Mouse (Mus musculus) intestine, embryonic 14.5 days (tissue): ENCODE measurements at regions not wholly inside any gene's neighbourhood (a gene's known extent, or its start where the extent isn't known, plus 50 kb on each side); places are given as distances from the start of the nearest gene placed in this dataset.

Experiments
- ATAC-seq: fragments of 200-750 bp; cut with Nextera tagmentation; replicated peaks from 2 replicates; pipeline ENCODE4 v1.8.0; 2017; ENCODE audit warnings: low read depth, moderate number of reproducible peaks, moderate TSS enrichment, moderate library complexity; ENCODE audit not compliant: low FRiP score, low TSS enrichment
- DNase-seq: peaks from one replicate; pipeline ENCODE4 v3.0.0-alpha.2; 2018; ENCODE audit warnings: low spot score
- H3K27ac ChIP-seq: fragments of 300-500 bp; sonication (generic); 2 replicates; pipeline ENCODE4 v1.5.1; 2014; ENCODE audit warnings: low read depth, mild to moderate bottlenecking, control low read depth
- H3K27me3 ChIP-seq: fragments of 300-500 bp; sonication (generic); replicated peaks from 2 replicates; pipeline ENCODE4 v1.6.1; 2014; ENCODE audit warnings: low read length, control low read depth; ENCODE audit not compliant: control insufficient read depth, insufficient read depth
- H3K36me3 ChIP-seq: fragments of 300-500 bp; sonication (generic); 2 replicates; pipeline ENCODE4 v1.6.1; 2014; ENCODE audit warnings: low read length, control low read depth; ENCODE audit not compliant: control insufficient read depth, insufficient read depth
- H3K4me1 ChIP-seq: fragments of 300-500 bp; sonication (generic); replicated peaks from 2 replicates; pipeline ENCODE4 v1.6.1; 2014; ENCODE audit warnings: low read length, control low read depth, mixed read lengths; ENCODE audit not compliant: control insufficient read depth, insufficient read depth
- H3K4me2 ChIP-seq: fragments of 300-500 bp; sonication (generic); 2 replicates; pipeline ENCODE4 v1.6.1; 2014; ENCODE audit warnings: low read length
- H3K4me3 ChIP-seq: fragments of 300-500 bp; sonication (generic); 2 replicates; pipeline ENCODE4 v1.5.1; 2014; ENCODE audit warnings: low read depth, low read length, control low read depth, mixed read lengths
- H3K9ac ChIP-seq: fragments of 300-500 bp; sonication (generic); 2 replicates; pipeline ENCODE4 v1.6.1; 2014; ENCODE audit warnings: mild to moderate bottlenecking, low read length
- H3K9me3 ChIP-seq: fragments of 300-500 bp; sonication (generic); 2 replicates; pipeline ENCODE4 v1.6.1; 2016; ENCODE audit warnings: low read length, control low read depth; ENCODE audit not compliant: control insufficient read depth
- WGBS: fragments of 180-500 bp; shearing (Covaris S2); extraction: QIAGEN DNeasy Blood & Tissue Kit; methylation state at CpG from one replicate; pipeline ENCODE4 v1.1.7; 2014; 5-methylcytosine and 5-hydroxymethylcytosine counted together

DNA sequence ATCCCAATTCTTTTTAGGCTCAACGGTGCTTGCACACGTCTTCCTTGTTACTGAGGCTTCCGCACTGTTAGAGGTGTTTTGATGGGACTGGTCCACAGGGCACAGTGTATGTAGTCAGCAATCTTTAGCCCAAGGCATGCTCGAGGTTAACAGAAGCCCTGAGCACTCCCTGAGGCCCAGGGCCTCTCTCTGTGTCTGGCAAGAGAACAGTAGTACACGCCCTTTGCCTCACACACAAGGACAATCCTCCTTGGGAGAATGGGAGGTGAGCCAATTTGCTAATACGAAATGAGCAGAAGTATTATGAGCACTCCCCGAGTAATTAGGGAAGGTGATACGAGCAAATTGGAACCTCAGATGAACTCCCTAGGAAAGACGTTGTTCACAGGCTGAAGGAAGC lies 136.5 kb upstream of the Arglu1 start:
- DNase-seq (no peak), ATAC-seq (no peak)
- H3K9me3 ChIP-seq, result no peaks in the 10 kb centered on the region
- no peak overlapping the region for H3K4me2 ChIP-seq
- H3K27me3 ChIP-seq, result no peaks in the 10 kb centered on the region
- no peaks in the 10 kb centered on the region for H3K36me3 ChIP-seq
- no peak overlapping the region for H3K27ac ChIP-seq
- 79% methylated on average over 9 of the region's 9 CpGs for WGBS
- H3K4me3 ChIP-seq, result no peak overlapping the region
- H3K4me1 ChIP-seq, result no peaks in the 10 kb centered on the region; the same call in 1 of the 2 replicates
- H3K9ac ChIP-seq, result no peak overlapping the region

DNA sequence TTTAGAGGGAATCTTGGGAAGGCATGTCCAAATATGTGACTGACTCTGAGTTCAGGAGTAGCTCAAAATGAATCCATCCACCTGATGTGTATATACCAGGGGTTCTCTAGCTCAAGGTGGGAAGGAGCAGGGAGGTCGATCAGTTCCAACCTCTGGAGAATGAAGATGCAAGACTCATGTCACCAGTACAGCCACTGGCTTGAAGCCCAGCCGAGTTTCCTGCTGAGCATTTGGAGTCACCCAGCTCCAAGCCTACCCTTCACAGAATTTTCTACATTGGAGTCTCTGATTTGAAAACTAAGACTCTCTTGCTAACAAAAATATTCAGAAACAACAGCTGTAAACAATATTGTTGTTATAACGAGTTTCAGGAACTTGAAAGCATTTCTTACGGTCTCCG lies 134.6 kb upstream of the Arglu1 start:
- Histone ChIP-seq H3K9me3 (no peaks in the 10 kb centered on the region), H3K9ac (no peak overlapping the region), H3K36me3 (no peaks in the 10 kb centered on the region), H3K4me2 (no peak overlapping the region), H3K27me3 (no peaks in the 10 kb centered on the region), H3K4me1 (peaks cover 5% of the 10 kb centered on the region), H3K27ac (no peak overlapping the region), H3K4me3 (no peak overlapping the region)
- ATAC-seq, result no peak
- WGBS, result 77% methylated on average over 5 of the region's 5 CpGs
- DNase-seq, result no peak

DNA sequence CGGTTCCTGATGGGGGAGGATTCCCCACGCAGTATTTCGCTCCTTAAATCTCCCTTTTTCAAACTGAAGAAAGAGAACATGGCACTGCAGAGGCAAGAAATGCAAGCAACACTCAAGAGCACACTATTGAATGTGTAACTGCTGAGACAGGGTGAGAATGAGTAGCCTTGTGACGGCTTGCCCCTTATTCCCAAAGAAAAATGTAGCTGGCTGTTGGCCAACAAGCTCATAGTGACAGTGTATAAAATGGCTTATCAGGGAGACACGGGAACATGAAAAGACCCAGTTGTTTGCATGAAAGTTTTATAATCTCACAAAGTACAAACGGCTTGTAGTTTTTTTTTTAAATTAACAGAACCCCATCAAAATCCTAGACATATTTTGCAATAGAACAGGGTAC lies 130.8 kb upstream of the Arglu1 start:
- ATAC-seq (no peak), DNase-seq (no peak)
- Histone ChIP-seq H3K4me3 (no peak overlapping the region), H3K27ac (no peak overlapping the region), H3K36me3 (no peaks in the 10 kb centered on the region), H3K27me3 (no peaks in the 10 kb centered on the region), H3K9me3 (no peaks in the 10 kb centered on the region), H3K9ac (no peak overlapping the region), H3K4me1 (peaks cover 5% of the 10 kb centered on the region; the same call in 1 of the 2 replicates), H3K4me2 (no peak overlapping the region)
- 49% methylated on average over 6 of the region's 6 CpGs for WGBS

DNA sequence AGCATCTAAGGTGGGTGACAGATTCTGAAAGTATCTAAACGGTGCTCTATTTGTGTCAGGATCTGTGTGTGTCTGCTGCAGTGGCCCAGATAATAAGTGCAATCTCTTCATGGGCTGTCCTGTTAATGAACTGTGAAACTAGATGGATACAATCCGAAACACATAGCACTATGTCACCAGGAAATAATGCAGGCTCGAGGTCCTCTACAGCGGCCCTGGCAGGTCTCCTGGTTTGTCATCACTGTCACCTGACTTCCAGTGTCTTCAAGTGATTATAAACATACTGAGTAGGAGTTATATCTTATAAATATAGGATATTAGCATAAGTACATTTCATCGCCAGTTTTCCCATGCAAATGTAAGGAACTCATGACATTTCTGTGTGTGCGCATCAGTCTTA lies 130.3 kb upstream of the Arglu1 start:
- no peaks in the 10 kb centered on the region for H3K27me3 ChIP-seq
- no peak overlapping the region for H3K9ac ChIP-seq
- H3K36me3 ChIP-seq, result no peaks in the 10 kb centered on the region
- DNase-seq, result no peak
- WGBS, result 67% methylated on average over 6 of the region's 6 CpGs
- no peak overlapping the region for H3K4me2 ChIP-seq
- no peak overlapping the region for H3K27ac ChIP-seq
- H3K4me1 ChIP-seq, result peaks cover 5% of the 10 kb centered on the region; the same call in 1 of the 2 replicates
- H3K9me3 ChIP-seq, result no peaks in the 10 kb centered on the region
- no peak overlapping the region for H3K4me3 ChIP-seq
- ATAC-seq, result no peak

DNA sequence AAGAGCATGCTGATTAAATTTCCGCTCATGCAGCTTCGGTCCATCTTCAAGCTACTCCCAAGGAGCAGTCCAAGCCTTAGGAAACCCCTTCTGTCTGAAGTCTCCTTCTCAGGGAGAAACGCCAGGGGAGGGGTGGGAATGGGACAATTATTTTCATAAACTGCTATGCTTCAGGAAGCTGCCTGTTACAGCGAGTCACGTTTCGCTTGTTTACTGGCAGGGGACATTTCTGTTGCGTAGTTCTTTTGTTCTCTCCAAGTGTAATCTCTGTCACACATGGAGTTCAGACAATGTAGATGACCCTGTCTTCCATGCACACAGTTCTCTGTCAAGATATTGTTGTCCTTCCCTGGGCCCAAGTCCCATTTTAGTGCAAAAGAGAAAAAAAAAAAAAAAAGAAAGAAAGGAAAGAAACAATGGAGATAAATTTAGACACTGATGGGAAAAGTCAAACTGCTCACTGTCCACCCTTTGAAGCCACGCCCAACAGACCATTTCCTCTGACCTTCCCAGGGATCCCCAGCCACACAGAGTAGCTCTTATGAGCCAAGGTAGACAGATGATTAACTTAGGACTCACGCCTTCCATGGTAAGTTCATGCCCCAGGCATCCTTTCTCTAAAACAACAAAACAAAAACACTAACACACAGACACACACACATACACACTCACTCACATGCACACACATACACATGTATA lies 129.1 kb upstream of the Arglu1 start:
- Histone ChIP-seq H3K4me3 (no peak overlapping the region), H3K9me3 (no peaks in the 10 kb centered on the region), H3K4me2 (no peak overlapping the region), H3K9ac (no peak overlapping the region), H3K36me3 (no peaks in the 10 kb centered on the region), H3K27ac (no peak overlapping the region), H3K27me3 (no peaks in the 10 kb centered on the region), H3K4me1 (peaks cover 5% of the 10 kb centered on the region; the same call in 1 of the 2 replicates)
- DNase-seq (no peak), ATAC-seq (no peak)
- WGBS, result 80% methylated on average over 9 of the region's 9 CpGs

DNA sequence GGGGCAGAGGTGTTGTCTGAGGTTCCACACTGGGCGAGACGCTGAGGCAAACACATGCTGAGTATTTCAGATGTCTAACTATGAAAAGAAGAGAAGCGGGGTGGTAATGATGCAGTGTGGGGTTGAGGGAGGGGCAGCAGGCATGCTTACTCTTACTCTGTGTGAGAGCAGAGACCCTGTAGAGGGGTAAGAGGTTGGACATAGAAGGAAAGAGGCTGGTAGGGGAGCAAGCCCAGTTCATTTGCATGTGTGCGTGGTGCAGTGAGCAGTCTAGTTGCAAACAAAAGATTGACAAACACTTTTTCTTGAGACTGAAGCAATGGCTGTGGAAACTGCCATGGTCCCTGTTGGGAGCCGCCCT lies 122.5 kb upstream of the Arglu1 start:
- WGBS, result 91% methylated on average over 5 of the region's 5 CpGs
- H3K4me3 ChIP-seq, result no peak overlapping the region
- H3K27me3 ChIP-seq, result no peaks in the 10 kb centered on the region
- no peaks in the 10 kb centered on the region for H3K36me3 ChIP-seq
- H3K9me3 ChIP-seq, result no peaks in the 10 kb centered on the region
- no peaks in the 10 kb centered on the region for H3K4me1 ChIP-seq
- H3K27ac ChIP-seq, result no peak overlapping the region
- H3K4me2 ChIP-seq, result no peak overlapping the region
- DNase-seq, result no peak
- no peak for ATAC-seq
- H3K9ac ChIP-seq, result no peak overlapping the region

DNA sequence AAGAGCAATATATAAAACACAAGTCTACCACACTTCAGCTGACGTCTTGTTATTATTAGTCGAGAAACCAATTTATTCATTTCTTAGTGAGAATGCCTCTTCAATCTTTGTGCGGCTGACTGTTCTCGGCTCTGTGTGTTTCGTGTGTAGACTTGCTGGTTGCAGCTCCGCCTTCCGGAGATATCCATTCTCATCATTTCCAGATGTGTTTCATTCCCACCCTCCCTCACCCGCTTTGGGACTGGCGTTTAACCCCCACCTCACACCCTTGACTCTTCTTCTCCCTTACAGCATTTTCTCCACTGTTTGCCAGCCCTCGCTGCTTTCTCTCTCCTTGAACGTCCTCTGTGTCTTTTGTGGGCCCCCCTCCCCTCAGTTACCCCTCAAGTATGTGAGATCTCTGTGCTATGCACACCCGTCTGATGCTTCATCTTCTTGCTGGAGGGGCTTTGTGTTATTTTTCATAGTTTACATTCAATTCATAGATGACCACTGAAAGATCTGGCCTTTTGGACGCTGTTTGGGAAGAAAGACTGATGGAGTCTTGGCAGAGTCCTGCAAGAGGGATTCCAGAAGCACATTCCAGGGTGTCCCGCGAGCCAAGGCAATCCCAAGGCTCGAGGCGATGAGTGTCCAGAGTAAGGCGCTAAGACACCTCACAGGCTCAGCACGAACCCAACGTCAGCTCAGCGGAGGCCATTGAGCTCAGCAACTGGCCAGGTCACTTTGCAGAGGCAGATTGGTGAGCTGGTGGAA lies 121.9 kb upstream of the Arglu1 start:
- Histone ChIP-seq H3K4me1 (no peaks in the 10 kb centered on the region), H3K27ac (no peak overlapping the region), H3K4me2 (no peak overlapping the region), H3K4me3 (no peak overlapping the region), H3K9ac (no peak overlapping the region), H3K36me3 (no peaks in the 10 kb centered on the region), H3K27me3 (no peaks in the 10 kb centered on the region), H3K9me3 (no peaks in the 10 kb centered on the region)
- ATAC-seq (no peak), DNase-seq (no peak)
- whole genome bisulfite sequencing, result 64% methylated on average over 21 of the region's 21 CpGs

DNA sequence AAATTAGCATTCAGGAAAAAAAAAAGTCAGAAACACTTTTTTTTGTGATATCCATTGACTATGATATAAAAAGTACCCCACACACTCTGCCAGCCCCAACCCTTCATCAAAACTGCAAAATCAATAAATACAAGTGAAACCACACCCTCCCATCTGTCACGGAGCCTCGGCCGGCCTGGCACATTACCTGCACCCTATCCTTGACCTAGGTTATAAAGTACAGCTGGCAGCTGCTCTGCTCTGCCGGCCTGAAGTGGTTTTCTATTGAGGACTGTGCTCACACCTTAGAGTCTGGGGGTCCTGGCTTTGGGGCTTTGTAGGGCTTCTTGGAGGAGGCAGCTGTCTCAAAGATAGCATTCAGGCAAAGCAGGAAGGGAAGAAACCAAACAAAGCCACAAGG lies 120.6 kb upstream of the Arglu1 start:
- Histone ChIP-seq H3K36me3 (no peaks in the 10 kb centered on the region), H3K9ac (no peak overlapping the region), H3K4me2 (no peak overlapping the region), H3K27ac (no peak overlapping the region), H3K4me1 (no peaks in the 10 kb centered on the region), H3K4me3 (no peak overlapping the region), H3K27me3 (no peaks in the 10 kb centered on the region), H3K9me3 (no peaks in the 10 kb centered on the region)
- DNase-seq, result no peak
- no peak for ATAC-seq
- 40% methylated on average over 4 of the region's 4 CpGs for WGBS
